Mouse (Mus musculus) forebrain, postnatal 0 days (tissue): ENCODE data around the gene Sco1. TPM values are rescaled to one million over a fixed set of nuclear protein-coding genes. Genes with fewer than 3 reads are reported as not detected.
"Not testable (repeated sequence)": the region's sequence is repeated elsewhere in the genome, so short reads cannot be mapped to it uniquely, and the experiment has no call there.

Experiments
- ATAC-seq: fragments of 200-750 bp; cut with Nextera tagmentation; 2 replicates; pipeline ENCODE4 v1.8.0; 2017; ENCODE audit warnings: mild to moderate bottlenecking, moderate library complexity
- DNase-seq: peaks from one replicate; pipeline ENCODE4 v3.0.0-alpha.2; 2015
- H3K27ac ChIP-seq: fragments of 300-500 bp; sonication (generic); 2 replicates; pipeline ENCODE4 v1.5.1; 2014; ENCODE audit warnings: low read depth, mild to moderate bottlenecking, antibody characterized with exemption, low read length, moderate library complexity, mixed read lengths
- H3K27me3 ChIP-seq: fragments of 300-500 bp; sonication (generic); 2 replicates; pipeline ENCODE4 v1.6.1; 2014; ENCODE audit warnings: mild to moderate bottlenecking, low read length, mixed read lengths; ENCODE audit not compliant: insufficient read depth
- H3K36me3 ChIP-seq: fragments of 300-500 bp; sonication (generic); 2 replicates; pipeline ENCODE4 v1.6.1; 2014; ENCODE audit warnings: mild to moderate bottlenecking, moderate library complexity; ENCODE audit not compliant: insufficient read depth
- H3K4me1 ChIP-seq: fragments of 300-500 bp; sonication (generic); 2 replicates; pipeline ENCODE4 v1.6.1; 2014; ENCODE audit warnings: antibody characterized with exemption; ENCODE audit not compliant: insufficient read depth
- H3K4me2 ChIP-seq: fragments of 300-500 bp; sonication (generic); 2 replicates; pipeline ENCODE4 v1.6.1; 2014; ENCODE audit warnings: low read depth, mild to moderate bottlenecking, moderate library complexity
- H3K4me3 ChIP-seq: fragments of 300-500 bp; sonication (generic); 2 replicates; pipeline ENCODE4 v1.5.1; 2014; ENCODE audit warnings: low read depth, low read length, mixed read lengths
- H3K9ac ChIP-seq: fragments of 300-500 bp; sonication (generic); 2 replicates; pipeline ENCODE4 v1.6.1; 2014; ENCODE audit warnings: mild to moderate bottlenecking
- H3K9me3 ChIP-seq: fragments of 300-500 bp; sonication (generic); 2 replicates; pipeline ENCODE4 v1.6.1; 2016; ENCODE audit warnings: low read length
- CTCF ChIP-seq: sonication (generic); IDR thresholded peaks from 2 replicates; pipeline ENCODE4 v1.5.1; 2016; ENCODE audit warnings: antibody characterized with exemption, control low read depth, low read depth
- WGBS: fragments of 180-500 bp; shearing (Covaris S2); extraction: QIAGEN DNeasy Blood & Tissue Kit; methylation state at CpG from one replicate; pipeline ENCODE4 v1.1.7; 2014; 5-methylcytosine and 5-hydroxymethylcytosine counted together
- polyA plus RNA-seq: library from polyadenylated mRNA; unstranded; fragments of >200 nt; fragmentation: Nextera tagmentation; extraction: Ambion mirVana; gene quantifications from 2 replicates; pipeline ENCODE4 v1.2.1, GENCODE M21; 2015
- total RNA-seq: library from RNA; depleted of rRNA; stranded (reverse); fragments of >200 nt; gene quantifications from 2 replicates; pipeline ENCODE4 v1.2.3, GENCODE M21; 2014

Sco1 gene
- total and polyA plus RNA-seq, 2 experiments from 2014 or later = 13.9 to 18.3 TPM

DNA sequence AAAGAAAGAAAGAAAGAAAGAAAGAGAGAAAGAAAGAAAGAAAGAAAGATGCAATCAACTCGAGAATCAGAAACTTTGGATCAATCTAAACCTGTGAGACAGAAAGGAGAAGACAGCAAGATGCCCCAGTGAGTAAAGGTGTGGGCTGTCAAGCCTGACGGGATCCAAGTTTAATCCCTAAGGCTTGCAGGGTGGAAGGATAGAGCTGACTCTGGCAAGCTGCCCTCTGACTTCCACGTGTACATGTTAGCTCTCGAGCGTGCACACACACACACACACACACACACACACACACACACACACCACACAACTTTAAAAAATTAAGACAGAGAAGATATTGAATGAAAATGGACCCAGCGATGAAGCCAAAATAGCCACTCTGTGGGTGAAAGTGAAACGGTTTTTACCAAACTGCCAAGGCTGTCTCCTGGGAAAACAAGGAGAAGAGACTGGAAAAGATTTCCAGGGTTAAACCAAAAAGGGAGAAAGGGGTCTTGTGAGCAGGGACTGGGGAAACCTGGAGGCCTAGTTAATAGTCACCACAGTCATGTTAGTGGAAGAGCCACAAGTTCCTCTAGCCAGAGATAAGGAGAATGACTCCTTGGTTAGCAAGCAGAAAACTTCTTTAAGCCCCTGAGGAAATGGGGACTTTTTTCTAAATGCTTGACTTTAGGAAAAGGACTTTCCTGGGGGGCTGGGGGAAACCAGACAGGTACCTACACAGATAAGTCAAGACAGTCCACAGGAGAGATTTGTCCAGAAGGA lies 32.6 kb upstream of the Sco1 start:
- no peaks in the 10 kb centered on the region for H3K9me3 ChIP-seq
- H3K27me3 ChIP-seq = no peaks in the 10 kb centered on the region
- no peaks in the 10 kb centered on the region for H3K36me3 ChIP-seq
- ATAC-seq = no peak
- no peaks in the 10 kb centered on the region for H3K4me1 ChIP-seq
- no peak overlapping the region for H3K9ac ChIP-seq
- H3K4me3 ChIP-seq = no peak overlapping the region
- WGBS = 54% methylated on average over 7 of the region's 7 CpGs
- no peak overlapping the region for H3K27ac ChIP-seq
- TF ChIP-seq CTCF = no peak
- no peak for DNase-seq
- H3K4me2 ChIP-seq = no peak overlapping the region

- WGBS = 3% methylated on average over 12 of the region's 12 CpGs
- TF ChIP-seq CTCF = peak; percentile 82
- ATAC-seq (peak; percentile 42; the same call in 1 of the 2 replicates), DNase-seq (peak; percentile 82)
- no peak overlapping the region for H3K9ac ChIP-seq
- H3K4me2 ChIP-seq = peak overlapping the region; percentile 42
- H3K27me3 ChIP-seq = no peaks in the 10 kb centered on the region
- H3K36me3 ChIP-seq = no peaks in the 10 kb centered on the region
- H3K4me1 ChIP-seq = no peaks in the 10 kb centered on the region
- no peaks in the 10 kb centered on the region for H3K9me3 ChIP-seq
- peak overlapping the region; percentile 8 for H3K4me3 ChIP-seq
- no peak overlapping the region for H3K27ac ChIP-seq
Measured at GRCm38 (mm10) chr11:67020948-67021347, 31.5 kb upstream of the Sco1 start.

DNA sequence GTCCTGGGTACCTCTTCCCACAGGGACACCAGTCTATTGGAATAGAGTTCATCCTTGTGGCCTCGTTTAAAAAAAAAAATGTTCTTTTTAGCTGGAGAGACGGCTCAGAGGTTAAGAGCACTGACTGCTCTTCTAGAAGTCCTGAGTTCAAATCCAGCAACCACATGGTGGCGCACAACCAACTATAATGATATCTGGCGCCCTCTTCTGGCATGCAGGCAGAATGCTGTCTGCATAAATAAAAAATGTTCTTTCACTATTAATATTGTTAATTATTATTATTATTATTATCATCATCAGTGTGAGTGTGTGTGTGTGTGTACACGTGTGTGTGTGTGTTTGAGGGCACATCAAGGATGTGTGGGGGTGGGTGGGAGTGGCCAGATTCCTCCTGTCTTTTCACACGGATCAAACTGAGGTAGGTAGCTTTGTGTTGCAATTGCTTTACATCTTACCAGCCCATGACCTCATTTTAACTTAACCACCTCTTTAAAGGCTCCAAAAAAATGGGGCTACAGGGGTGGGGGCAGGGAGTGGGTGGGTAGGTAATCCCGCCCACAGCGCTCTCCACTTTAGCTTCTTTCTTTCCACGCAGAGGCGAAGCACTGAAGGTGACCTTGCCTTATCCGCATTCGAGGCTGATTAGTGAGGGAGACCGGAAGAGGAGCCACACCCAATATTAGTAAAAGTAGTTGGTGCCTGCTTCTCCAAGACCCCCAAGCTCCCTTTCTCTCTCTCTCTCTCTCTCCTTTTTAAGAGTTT lies 29.9 kb upstream of the Sco1 start:
- H3K4me1 ChIP-seq = no peaks in the 10 kb centered on the region
- no peak overlapping the region for H3K9ac ChIP-seq
- H3K36me3 ChIP-seq = no peaks in the 10 kb centered on the region
- no peaks in the 10 kb centered on the region for H3K27me3 ChIP-seq
- DNase-seq (no peak), ATAC-seq (no peak)
- 88% methylated on average over 13 of the region's 13 CpGs for WGBS
- H3K4me2 ChIP-seq = no peak overlapping the region
- H3K4me3 ChIP-seq = no peak overlapping the region
- H3K27ac ChIP-seq = no peak overlapping the region
- peak; percentile 64 for TF ChIP-seq CTCF
- H3K9me3 ChIP-seq = no peaks in the 10 kb centered on the region

DNA sequence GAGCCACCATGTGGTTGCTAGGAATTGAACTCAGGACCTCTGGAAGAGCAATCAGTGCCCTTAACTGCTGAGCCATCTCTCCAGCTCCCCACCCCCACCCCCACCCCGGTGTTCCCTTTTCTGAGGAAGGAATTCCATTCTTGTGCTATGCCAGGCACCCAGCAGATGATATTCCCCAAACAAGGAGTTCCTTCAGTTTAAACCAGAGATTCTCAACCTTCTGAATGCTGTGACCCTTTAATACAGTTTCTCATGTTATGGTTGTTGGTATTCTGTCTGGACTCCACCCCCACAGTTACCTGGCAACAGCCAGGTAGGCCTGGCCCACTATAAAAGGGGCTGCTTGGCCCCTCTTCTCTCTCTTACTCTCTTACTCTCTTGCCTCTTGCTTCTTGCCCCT lies 29.3 kb upstream of the Sco1 start:
- H3K27me3 ChIP-seq, DNase-seq, H3K4me3 ChIP-seq, H3K9ac ChIP-seq, H3K27ac ChIP-seq, H3K4me2 ChIP-seq, H3K9me3 ChIP-seq, H3K4me1 ChIP-seq, ATAC-seq, H3K36me3 ChIP-seq: not testable (repeated sequence)
- WGBS = 33% methylated on average over 1 of the region's 1 CpGs

DNA sequence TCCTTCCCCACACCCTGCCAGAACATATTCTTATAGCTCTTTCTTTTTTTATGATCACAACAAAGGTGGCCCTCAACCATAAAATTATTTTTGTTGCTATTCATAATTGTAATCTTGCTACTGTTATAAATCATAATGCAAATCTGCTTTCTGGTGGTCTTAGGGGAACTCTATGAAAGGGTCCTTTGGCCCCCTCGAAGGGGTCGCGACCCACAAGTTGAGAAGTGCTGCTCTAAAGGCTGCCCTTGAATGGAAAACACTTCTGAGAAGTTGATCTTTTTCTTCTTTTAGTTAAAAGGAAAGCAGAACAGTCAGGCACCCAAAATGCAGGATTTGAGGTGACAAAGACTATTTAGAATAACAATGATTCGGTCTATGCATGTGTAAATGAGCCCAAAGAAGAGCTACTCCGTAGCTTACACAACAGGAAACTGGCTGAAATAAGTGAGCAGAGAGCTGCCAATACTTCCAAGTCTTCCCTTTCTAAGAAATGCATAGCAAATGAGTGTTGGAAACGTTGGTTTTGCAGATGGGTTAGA lies 28.6 kb upstream of the Sco1 start:
- WGBS = 12% methylated on average over 6 of the region's 6 CpGs
- DNase-seq (no peak), ATAC-seq (no peak)
- no peaks in the 10 kb centered on the region for H3K36me3 ChIP-seq
- H3K9me3 ChIP-seq = no peaks in the 10 kb centered on the region
- no peaks in the 10 kb centered on the region for H3K27me3 ChIP-seq
- TF ChIP-seq CTCF = no peak
- H3K4me1 ChIP-seq = no peaks in the 10 kb centered on the region
- no peak overlapping the region for H3K4me3 ChIP-seq
- no peak overlapping the region for H3K27ac ChIP-seq
- no peak overlapping the region for H3K9ac ChIP-seq
- peak overlapping the region; percentile 70 for H3K4me2 ChIP-seq

GRCm38 (mm10) chr11:67024867-67025477 lies 27.5 kb upstream of the Sco1 start, which contains the start of gene Tmem220:
Gene Tmem220, plus strand, starts transcription at chr11:67025154.
- 2% methylated on average over 35 of the region's 35 CpGs for WGBS
- H3K27me3 ChIP-seq = no peaks in the 10 kb centered on the region
- H3K4me2 ChIP-seq = peak within 1 kb of the TSS; percentile 70
- DNase-seq = peak; percentile 91
- peak within 1 kb of the TSS; percentile 50 for H3K9ac ChIP-seq
- H3K4me3 ChIP-seq = peak within 1 kb of the TSS; percentile 34
- no peaks in the 10 kb centered on the region for H3K4me1 ChIP-seq
- peak; percentile 82 for TF ChIP-seq CTCF
- no peaks in the 10 kb centered on the region for H3K9me3 ChIP-seq
- H3K27ac ChIP-seq = no peak within 1 kb of the TSS
- no peaks in the 10 kb centered on the region for H3K36me3 ChIP-seq
- peak; percentile 97 for ATAC-seq
